In genomic region chr9:99140063-99140882, GRCm38 (mm10) we compare ENCODE assay signal across 8 mouse cellular contexts. TPM values are rescaled to one million over a fixed set of nuclear protein-coding genes. Genes with fewer than 3 reads are reported as not detected.
DNase-seq lines count a peak whose midpoint lies in the region; ATAC-seq lines count a peak whose summit lies in the region.

TSS of gene Pik3cb (minus strand) at chr9:99140621.

- ATAC-seq in hindbrain, embryonic 14.5 days (ENCODE audit: low FRiP score), result peak; percentile 95

- peak within 1 kb of the TSS; percentile 51 for H3K4me3 ChIP-seq in hindbrain, embryonic 14.5 days (replicated peaks; ENCODE audit: low read length)

- H3K27ac ChIP-seq in hindbrain, embryonic 14.5 days, result peak within 1 kb of the TSS; percentile 95

- H3K36me3 ChIP-seq in hindbrain, embryonic 14.5 days (replicated peaks; ENCODE audit: control insufficient read depth, insufficient read depth), result no peaks in the 10 kb centered on the region

- under 1% methylated on average over 52 of the region's 77 CpGs for WGBS in hindbrain, embryonic 14.5 days

- peaks cover 15% of the 10 kb centered on the region for H3K4me1 ChIP-seq in hindbrain, embryonic 14.5 days (replicated peaks; ENCODE audit: control insufficient read depth, insufficient read depth, low read length)

- DNase-seq in NIH3T3 (ENCODE audit: low read depth), result peak; percentile 97
- peak; percentile 99 to 100 for DNase-seq in cerebellum, postnatal 10 days
- DNase-seq in frontal cortex, postnatal 14 days (ENCODE audit: low spot score in 2 of 2), result peak; percentile 90 to 96
- peak; percentile 90 for DNase-seq in hindbrain, embryonic 14.5 days (ENCODE audit: low spot score)
- peak; percentile 96 to 98 for DNase-seq in layer of hippocampus, postnatal 36 days
- DNase-seq in lung, postnatal 36 days, result peak; percentile 97
- DNase-seq in retina, postnatal 1 day, result peak; percentile 95
- DNase-seq in urinary bladder, adult 18-20 months (ENCODE audit: low spot score in 2 of 2), result peak; percentile 96 to 98

- H3K4me2 ChIP-seq in hindbrain, embryonic 14.5 days (replicated peaks), result peak within 1 kb of the TSS; percentile 55

- peak within 1 kb of the TSS; percentile 90 for H3K9ac ChIP-seq in hindbrain, embryonic 14.5 days

- H3K9me3 ChIP-seq in hindbrain, embryonic 14.5 days (ENCODE audit: control insufficient read depth, low read length), result no peaks in the 10 kb centered on the region

- H3K27me3 ChIP-seq in hindbrain, embryonic 14.5 days (ENCODE audit: control insufficient read depth, insufficient read depth, low read length), result no peaks in the 10 kb centered on the region

RNA-seq across cellular contexts. Expression of gene Pik3cb, which starts in this region (rescaled TPM):
- polyA plus RNA-seq in hindbrain, embryonic 14.5 days (2014; fragmentation: Nextera tagmentation; extraction: Ambion mirVana), result 3.8 and 4.3 TPM in 2 replicates
- 10 to 100 TPM; 27.8 to 29.2 TPM for total RNA-seq in layer of hippocampus, postnatal 36 days (2021)

Comparison
In these comparisons a context has a peak if more than half of its experiments do, and no peak if none do; other contexts are left out.
1. Peak in every context shown above with its lines: DNase-seq, ATAC-seq, H3K4me3 ChIP-seq and H3K27ac ChIP-seq.